ENCODE assay signal across 15 mouse cellular contexts in genomic region chr19:37246859-37247258, GRCm38 (mm10).
"Had no signal": no experiment of that assay in that cellular context is flagged by ENCODE, and none has a peak within 500 bp of the region (broad histone marks: within the 10 kb centered on the region; RNA-seq: fewer than 3 reads in every experiment).

No protein-coding gene starts in this region.

- H3K27ac ChIP-seq: limb, embryonic 12.5 days; limb, embryonic 15.5 days; liver, embryonic 14.5 days; lung, embryonic 15.5 days; stomach, postnatal 0 days had no signal

- H3K9ac ChIP-seq: limb, embryonic 12.5 days; limb, embryonic 15.5 days; liver, embryonic 14.5 days; lung, embryonic 15.5 days had no signal

- DNase-seq: kidney, adult 9 months; kidney, postnatal 14 days; kidney, postnatal 4 days; left cerebral cortex, postnatal 4 days; lung, adult 18-20 months; lung, postnatal 10 days; lung, postnatal 4 days; midbrain, embryonic 14.5 days; thymus, postnatal 25 days had no signal

- H3K36me3 ChIP-seq: limb, embryonic 12.5 days; limb, embryonic 15.5 days; lung, embryonic 15.5 days had no signal

- H3K9me3 ChIP-seq: limb, embryonic 12.5 days; limb, embryonic 15.5 days; lung, embryonic 15.5 days had no signal

- H3K4me3 ChIP-seq: limb, embryonic 12.5 days; limb, embryonic 15.5 days; lung, embryonic 15.5 days had no signal

- H3K4me2 ChIP-seq: limb, embryonic 12.5 days; limb, embryonic 15.5 days; lung, embryonic 15.5 days; midbrain, embryonic 11.5 days had no signal

- H3K4me1 ChIP-seq: limb, embryonic 12.5 days; limb, embryonic 15.5 days; lung, embryonic 15.5 days had no signal

- H3K27me3 ChIP-seq: limb, embryonic 12.5 days; limb, embryonic 15.5 days; lung, embryonic 15.5 days had no signal
